Mouse (Mus musculus): ENCODE data around the gene Hvcn1.

The Hvcn1 gene

GRCm38 (mm10) chr5:122267136-122267535 is 60.5 kb downstream of the Hvcn1 start:
- WGBS, result 78% methylated on average over 7 of the region's 7 CpGs

GRCm38 (mm10) chr5:122267899-122268298 is 61.3 kb downstream of the Hvcn1 start:
- 21% methylated on average over 5 of the region's 5 CpGs for WGBS

GRCm38 (mm10) chr5:122268858-122269604 is 62.4 kb downstream of the Hvcn1 start:
- 77% methylated on average over 12 of the region's 12 CpGs for WGBS

- 81% methylated on average over 5 of the region's 5 CpGs for WGBS
Observed at GRCm38 (mm10) chr5:122272821-122273220, 66.2 kb downstream of the Hvcn1 start.

- 25% methylated on average over 5 of the region's 5 CpGs for WGBS
Observed at GRCm38 (mm10) chr5:122274785-122275184, 68.2 kb downstream of the Hvcn1 start.

- WGBS, result 81% methylated on average over 7 of the region's 7 CpGs
Observed at GRCm38 (mm10) chr5:122278946-122279345, 72.3 kb downstream of the Hvcn1 start.

GRCm38 (mm10) chr5:122279799-122280421 is 73.3 kb downstream of the Hvcn1 start:
- WGBS, result 88% methylated on average over 12 of the region's 12 CpGs

GRCm38 (mm10) chr5:122280422-122280826 is 73.8 kb downstream of the Hvcn1 start:
- WGBS, result 60% methylated on average over 6 of the region's 6 CpGs

GRCm38 (mm10) chr5:122280827-122281462 is 74.3 kb downstream of the Hvcn1 start:
- WGBS, result 32% methylated on average over 19 of the region's 19 CpGs

- WGBS, result 33% methylated on average over 2 of the region's 2 CpGs
Observed at GRCm38 (mm10) chr5:122283828-122284182, 77.2 kb downstream of the Hvcn1 start.

GRCm38 (mm10) chr5:122284183-122285028 is 77.8 kb downstream of the Hvcn1 start, which contains the start of gene Pptc7:
Gene Pptc7 (plus strand): TSS chr5:122284365.
- WGBS, result under 1% methylated on average over 114 of the region's 114 CpGs

GRCm38 (mm10) chr5:122285029-122285766 is 78.6 kb downstream of the Hvcn1 start:
- under 1% methylated on average over 34 of the region's 34 CpGs for WGBS

- 50% methylated on average over 7 of the region's 7 CpGs for WGBS
Observed at GRCm38 (mm10) chr5:122285767-122286150, 79.2 kb downstream of the Hvcn1 start.

GRCm38 (mm10) chr5:122286191-122286590 is 79.6 kb downstream of the Hvcn1 start:
- WGBS, result 79% methylated on average over 10 of the region's 10 CpGs

GRCm38 (mm10) chr5:122287026-122287425 is 80.4 kb downstream of the Hvcn1 start:
- WGBS, result 89% methylated on average over 4 of the region's 4 CpGs

- WGBS, result 47% methylated on average over 4 of the region's 4 CpGs
Observed at GRCm38 (mm10) chr5:122288147-122288811, 81.7 kb downstream of the Hvcn1 start.

GRCm38 (mm10) chr5:122291149-122291548 is 84.5 kb downstream of the Hvcn1 start:
- WGBS, result 66% methylated on average over 6 of the region's 6 CpGs

Measured in cerebral cortex, adult 2 months (tissue).